Mouse (Mus musculus) liver, embryonic 11.5 days (tissue): ENCODE measurements around the gene Fars2. TPM values are rescaled to one million over a fixed set of nuclear protein-coding genes. Genes with fewer than 3 reads are reported as not detected.

ENCODE experiments used
- ATAC-seq: fragments of 200-750 bp; cut with Nextera tagmentation; replicated peaks from 2 replicates; pipeline ENCODE4 v1.8.0; 2017; ENCODE audit warnings: moderate number of reproducible peaks, mild to moderate bottlenecking, moderate TSS enrichment, moderate library complexity; ENCODE audit not compliant: low FRiP score
- DNase-seq: peaks from one replicate; pipeline ENCODE4 v3.0.0-alpha.2; 2017; ENCODE audit warnings: low spot score
- H3K27ac ChIP-seq: fragments of 300-500 bp; sonication (generic); 2 replicates; pipeline ENCODE4 v1.5.1; 2014; ENCODE audit warnings: mild to moderate bottlenecking, low read depth, low read length, control low read depth
- H3K27me3 ChIP-seq: fragments of 300-500 bp; sonication (generic); replicated peaks from 2 replicates; pipeline ENCODE4 v1.6.1; 2014; ENCODE audit warnings: low read length, mixed read lengths; ENCODE audit not compliant: control insufficient read depth, insufficient read depth
- H3K36me3 ChIP-seq: fragments of 300-500 bp; sonication (generic); 2 replicates; pipeline ENCODE4 v1.6.1; 2014; ENCODE audit warnings: mild to moderate bottlenecking, low read length, moderate library complexity, mixed read lengths; ENCODE audit not compliant: control insufficient read depth, insufficient read depth
- H3K4me1 ChIP-seq: fragments of 300-500 bp; sonication (generic); replicated peaks from 2 replicates; pipeline ENCODE4 v1.6.1; 2014; ENCODE audit warnings: low read length, mixed read lengths; ENCODE audit not compliant: control insufficient read depth, insufficient read depth
- H3K4me2 ChIP-seq: fragments of 300-500 bp; sonication (generic); 2 replicates; pipeline ENCODE4 v1.6.1; 2014; ENCODE audit warnings: mild to moderate bottlenecking, control low read depth, moderate library complexity
- H3K4me3 ChIP-seq: fragments of 300-500 bp; sonication (generic); 2 replicates; pipeline ENCODE4 v1.5.1; 2014; ENCODE audit warnings: low read depth, low read length, control low read depth
- H3K9ac ChIP-seq: fragments of 300-500 bp; sonication (generic); 2 replicates; pipeline ENCODE4 v1.6.1; 2014; ENCODE audit warnings: low read depth, low read length, control low read depth
- H3K9me3 ChIP-seq: fragments of 300-500 bp; sonication (generic); 2 replicates; pipeline ENCODE4 v1.6.1; 2016; ENCODE audit warnings: low read length, inconsistent platforms, mixed read lengths; ENCODE audit not compliant: control insufficient read depth
- WGBS: fragments of 180-500 bp; shearing (Covaris S2); extraction: QIAGEN DNeasy Blood & Tissue Kit; methylation state at CpG from one replicate; pipeline ENCODE4 v1.1.7; 2014; 5-methylcytosine and 5-hydroxymethylcytosine counted together
- polyA plus RNA-seq: library from polyadenylated mRNA; unstranded; fragments of >200 nt; fragmentation: Nextera tagmentation; extraction: Ambion mirVana; gene quantifications from 2 replicates; pipeline ENCODE4 v1.2.1, GENCODE M21; 2014

The Fars2 gene
- polyA plus RNA-seq, 1 experiment from 2014 or later, result 27.7 TPM

- no peak overlapping the region for H3K4me3 ChIP-seq
- peaks cover 9% of the 10 kb centered on the region for H3K27me3 ChIP-seq
- DNase-seq (no peak), ATAC-seq (no peak)
- H3K4me1 ChIP-seq, result no peaks in the 10 kb centered on the region
- H3K36me3 ChIP-seq, result no peaks in the 10 kb centered on the region
- no peak overlapping the region for H3K27ac ChIP-seq
- no peak overlapping the region for H3K4me2 ChIP-seq
- H3K9ac ChIP-seq, result no peak overlapping the region
- 62% methylated on average over 3 of the region's 3 CpGs for WGBS
- H3K9me3 ChIP-seq, result no peaks in the 10 kb centered on the region
Observed at GRCm38 (mm10) chr13:36717376-36717775, 600.2 kb downstream of the Fars2 start.

- DNase-seq (no peak), ATAC-seq (no peak)
- 89% methylated on average over 5 of the region's 5 CpGs for WGBS
- Histone ChIP-seq H3K4me2 (no peak overlapping the region), H3K9ac (no peak overlapping the region), H3K27ac (no peak overlapping the region), H3K4me3 (no peak overlapping the region), H3K27me3 (peaks cover 40% of the 10 kb centered on the region), H3K4me1 (no peaks in the 10 kb centered on the region), H3K36me3 (no peaks in the 10 kb centered on the region), H3K9me3 (no peaks in the 10 kb centered on the region)
Observed at GRCm38 (mm10) chr13:36720297-36721017, 603.2 kb downstream of the Fars2 start.

GRCm38 (mm10) chr13:36722309-36722708 is 605.1 kb downstream of the Fars2 start:
- Histone ChIP-seq H3K9me3 (no peaks in the 10 kb centered on the region), H3K27me3 (peaks cover 57% of the 10 kb centered on the region), H3K4me1 (peaks cover 4% of the 10 kb centered on the region; the same call in 1 of the 2 replicates), H3K36me3 (no peaks in the 10 kb centered on the region), H3K9ac (no peak overlapping the region), H3K4me3 (no peak overlapping the region), H3K4me2 (no peak overlapping the region), H3K27ac (no peak overlapping the region)
- ATAC-seq (no peak), DNase-seq (no peak)

- H3K4me2 ChIP-seq, result no peak overlapping the region
- no peak for DNase-seq
- 2% methylated on average over 15 of the region's 15 CpGs for WGBS
Observed at GRCm38 (mm10) chr13:36723726-36724300, 606.6 kb downstream of the Fars2 start.

GRCm38 (mm10) chr13:36724533-36725470 is 607.6 kb downstream of the Fars2 start:
- Histone ChIP-seq H3K4me3 (peak overlapping the region; percentile 21), H3K4me1 (peaks cover 4% of the 10 kb centered on the region; the same call in 1 of the 2 replicates), H3K27me3 (peaks cover 82% of the 10 kb centered on the region), H3K4me2 (peak overlapping the region; percentile 45), H3K36me3 (no peaks in the 10 kb centered on the region), H3K9ac (no peak overlapping the region), H3K9me3 (no peaks in the 10 kb centered on the region), H3K27ac (no peak overlapping the region)
- WGBS, result 2% methylated on average over 40 of the region's 40 CpGs
- ATAC-seq (no peak), DNase-seq (peak; percentile 35)

More at GRCm38 (mm10) chr13:36723726-36724300, 606.6 kb downstream of the Fars2 start:
- no peak for ATAC-seq
- peaks cover 73% of the 10 kb centered on the region for H3K27me3 ChIP-seq
- H3K36me3 ChIP-seq, result no peaks in the 10 kb centered on the region
- no peak overlapping the region for H3K27ac ChIP-seq
- H3K4me3 ChIP-seq, result no peak overlapping the region
- no peaks in the 10 kb centered on the region for H3K9me3 ChIP-seq
- peaks cover 4% of the 10 kb centered on the region; the same call in 1 of the 2 replicates for H3K4me1 ChIP-seq
- no peak overlapping the region for H3K9ac ChIP-seq

- peaks cover 90% of the 10 kb centered on the region for H3K27me3 ChIP-seq
Observed at GRCm38 (mm10) chr13:36725881-36726280, 608.7 kb downstream of the Fars2 start.

GRCm38 (mm10) chr13:36726551-36726950 is 609.3 kb downstream of the Fars2 start:
- DNase-seq, result no peak
- H3K36me3 ChIP-seq, result no peaks in the 10 kb centered on the region
- ATAC-seq, result no peak
- H3K4me3 ChIP-seq, result no peak overlapping the region; the same call in 1 of the 2 replicates
- peaks cover 4% of the 10 kb centered on the region; the same call in 1 of the 2 replicates for H3K4me1 ChIP-seq
- peak overlapping the region; percentile 56 for H3K4me2 ChIP-seq
- no peaks in the 10 kb centered on the region for H3K9me3 ChIP-seq
- no peak overlapping the region for H3K9ac ChIP-seq
- no peak overlapping the region for H3K27ac ChIP-seq
- peaks cover 96% of the 10 kb centered on the region for H3K27me3 ChIP-seq
- WGBS, result under 1% methylated on average over 24 of the region's 24 CpGs

More at GRCm38 (mm10) chr13:36725881-36726280, 608.7 kb downstream of the Fars2 start:
- H3K9me3 ChIP-seq, result no peaks in the 10 kb centered on the region
- no peaks in the 10 kb centered on the region for H3K36me3 ChIP-seq
- no peak overlapping the region for H3K27ac ChIP-seq
- no peak overlapping the region for H3K4me3 ChIP-seq
- 3% methylated on average over 8 of the region's 8 CpGs for WGBS
- ATAC-seq, result no peak
- no peak overlapping the region for H3K4me2 ChIP-seq
- no peak overlapping the region for H3K9ac ChIP-seq
- DNase-seq, result no peak
- H3K4me1 ChIP-seq, result peaks cover 4% of the 10 kb centered on the region; the same call in 1 of the 2 replicates

DNA sequence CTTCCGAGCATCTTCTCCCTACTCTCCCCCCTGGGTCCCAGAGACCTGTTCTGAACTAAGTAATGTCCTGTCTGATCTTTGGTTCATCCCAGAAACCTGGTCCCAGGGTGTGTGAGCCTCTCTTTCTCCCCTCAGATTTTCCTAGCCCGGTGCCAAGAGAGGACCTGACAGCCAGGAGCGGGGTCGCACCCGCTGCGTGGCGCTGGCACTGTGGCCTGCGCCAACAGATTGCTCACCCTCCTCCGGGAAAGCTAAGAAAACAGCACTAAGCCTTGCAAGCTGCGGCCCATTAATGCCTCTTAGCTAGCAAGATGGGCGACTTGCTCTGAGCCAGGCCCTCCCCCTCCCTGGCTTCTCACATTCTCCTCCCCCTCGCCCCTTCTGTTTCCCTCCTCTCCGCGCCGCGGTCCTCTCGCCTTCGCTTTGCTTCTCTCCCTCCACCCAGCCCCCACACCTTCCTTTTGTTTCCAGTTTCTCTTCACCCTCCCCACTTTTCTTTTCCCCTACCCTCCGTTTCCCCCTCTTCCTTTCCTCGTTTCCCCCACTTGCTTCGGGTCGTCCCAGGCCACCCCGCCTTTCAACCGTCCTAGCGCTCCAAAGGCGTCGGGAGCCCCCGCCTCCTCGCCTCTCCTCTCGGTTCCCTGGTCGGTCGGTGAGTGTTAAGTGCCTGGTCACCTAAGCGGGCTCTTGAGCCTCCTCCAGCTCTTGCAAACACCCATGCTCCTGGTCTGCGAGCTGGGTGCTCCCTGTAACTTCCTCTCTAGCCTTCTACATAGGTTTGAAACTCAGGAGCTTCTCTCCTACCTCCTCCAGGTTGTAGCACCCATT is 610.0 kb downstream of the Fars2 start:
- H3K27ac ChIP-seq, result no peak overlapping the region
- peaks cover 4% of the 10 kb centered on the region; the same call in 1 of the 2 replicates for H3K4me1 ChIP-seq
- DNase-seq (peak; percentile 43), ATAC-seq (no peak)
- no peak overlapping the region for H3K9ac ChIP-seq
- H3K4me3 ChIP-seq, result peak overlapping the region; percentile 32
- WGBS, result under 1% methylated on average over 34 of the region's 34 CpGs
- H3K9me3 ChIP-seq, result no peaks in the 10 kb centered on the region
- peaks cover 99% of the 10 kb centered on the region for H3K27me3 ChIP-seq
- H3K4me2 ChIP-seq, result peak overlapping the region; percentile 56
- no peaks in the 10 kb centered on the region for H3K36me3 ChIP-seq
